Mouse (Mus musculus) MEL (cell line): ENCODE results near the gene Mmp2. TPM values are rescaled to one million over a fixed set of nuclear protein-coding genes. Genes with fewer than 3 reads are reported as not detected.

Source experiments
- DNase-seq: peaks from one replicate; pipeline ENCODE4 v3.0.0; 2011; ENCODE audit warnings: low read depth, low spot score
- H3K27ac ChIP-seq: 2 replicates; pipeline ENCODE4 v1.5.1; 2012; ENCODE audit warnings: low read depth, mild to moderate bottlenecking, control low read depth, low read length, moderate library complexity; ENCODE audit not compliant: control insufficient read depth
- H3K27me3 ChIP-seq, 2 experiments: fragments of 150-350 bp in 1 of 2; sonication (generic) in 1 of 2; 2 replicates each; pipeline ENCODE4 v1.6.1; 2012; ENCODE audit warnings: low read length in 2 of 2, mild to moderate bottlenecking in 2 of 2, improper control_type of control experiment in 1 of 2, moderate library complexity in 1 of 2; ENCODE audit not compliant: insufficient read depth in 2 of 2, control insufficient read depth in 1 of 2
- H3K36me3 ChIP-seq, 2 experiments: 2 replicates each; pipeline ENCODE4 v1.6.1; 2012 to 2014; ENCODE audit warnings: low read length in 2 of 2, improper control_type of control experiment in 1 of 2, inconsistent platforms in 1 of 2, mild to moderate bottlenecking in 1 of 2; ENCODE audit not compliant: insufficient read depth in 2 of 2, control insufficient read depth in 1 of 2
- H3K4me1 ChIP-seq, 2 experiments: fragments of 150-350 bp in 1 of 2; sonication (generic) in 1 of 2; 2 replicates each; pipeline ENCODE4 v1.6.1; 2012; ENCODE audit warnings: low read length in 2 of 2, improper control_type of control experiment in 1 of 2, mild to moderate bottlenecking in 1 of 2; ENCODE audit not compliant: insufficient read depth in 2 of 2, control insufficient read depth in 1 of 2
- H3K4me3 ChIP-seq, 2 experiments: fragments of 150-350 bp in 1 of 2; sonication (generic) in 1 of 2; 2 replicates each; pipeline ENCODE4 v1.5.1; 2012; ENCODE audit warnings: low read depth in 2 of 2, low read length in 2 of 2, mild to moderate bottlenecking in 2 of 2, moderate library complexity in 2 of 2, control low read depth in 1 of 2, improper control_type of control experiment in 1 of 2; ENCODE audit not compliant: control insufficient read depth in 1 of 2, insufficient read depth in 1 of 2
- H3K79me2 ChIP-seq: 2 replicates; pipeline ENCODE4 v1.6.1; 2012; ENCODE audit warnings: mild to moderate bottlenecking, low read length, moderate library complexity; ENCODE audit not compliant: control insufficient read depth, poor library complexity, insufficient read depth
- H3K9ac ChIP-seq: 2 replicates; pipeline ENCODE4 v1.6.1; 2012; ENCODE audit warnings: low read depth, mild to moderate bottlenecking, control low read depth, low read length, moderate library complexity; ENCODE audit not compliant: control insufficient read depth, poor library complexity, severe bottlenecking
- H3K9me3 ChIP-seq: fragments of 150-350 bp; sonication (generic); replicated peaks from 2 replicates; pipeline ENCODE4 v1.6.1; 2012; ENCODE audit warnings: mild to moderate bottlenecking, low read length, improper control_type of control experiment, moderate library complexity; ENCODE audit not compliant: insufficient read depth
- CHD1 ChIP-seq: IDR thresholded peaks from 2 replicates; pipeline ENCODE4 v1.6.1; 2012; ENCODE audit warnings: low read depth, mild to moderate bottlenecking, inconsistent platforms, low read length, improper control_type of control experiment
- E2F4 ChIP-seq: IDR thresholded peaks from 2 replicates; pipeline ENCODE4 v1.6.1; 2011; ENCODE audit warnings: low read depth, low read length, improper control_type of control experiment, borderline replicate concordance
- ELF1 ChIP-seq: IDR thresholded peaks from 2 replicates; pipeline ENCODE4 v1.6.1; 2014; ENCODE audit warnings: low read depth, mild to moderate bottlenecking, inconsistent platforms, low read length, improper control_type of control experiment, moderate library complexity
- EP300 ChIP-seq, 2 experiments: IDR thresholded peaks; 2 replicates each; pipeline ENCODE4 v1.6.1; 2011; ENCODE audit warnings: improper control_type of control experiment in 2 of 2, low read length in 2 of 2, low read depth in 1 of 2, mild to moderate bottlenecking in 1 of 2
- ETS1 ChIP-seq: IDR thresholded peaks from 2 replicates; pipeline ENCODE4 v1.6.1; 2012; ENCODE audit warnings: low read depth, mild to moderate bottlenecking, inconsistent platforms, low read length, improper control_type of control experiment, moderate library complexity
- GABPA ChIP-seq: IDR thresholded peaks from 2 replicates; pipeline ENCODE4 v1.6.1; 2012; ENCODE audit warnings: low read depth, mild to moderate bottlenecking, inconsistent platforms, low read length, improper control_type of control experiment, moderate library complexity
- GATA1 ChIP-seq: IDR thresholded peaks from 2 replicates; pipeline ENCODE4 v1.6.1; 2011; ENCODE audit warnings: low read depth, low read length, improper control_type of control experiment
- MAFK ChIP-seq: IDR thresholded peaks from 2 replicates; pipeline ENCODE4 v1.6.1; 2011; ENCODE audit warnings: low read depth, mild to moderate bottlenecking, low read length, improper control_type of control experiment, borderline replicate concordance
- MEF2A ChIP-seq: IDR thresholded peaks from 2 replicates; pipeline ENCODE4 v1.6.1; 2014; ENCODE audit warnings: low read depth, mild to moderate bottlenecking, inconsistent platforms, low read length, improper control_type of control experiment; ENCODE audit not compliant: poor library complexity, insufficient replicate concordance, severe bottlenecking; ENCODE audit errors: extremely low read depth
- MXI1 ChIP-seq: IDR thresholded peaks from 2 replicates; pipeline ENCODE4 v1.6.1; 2011; ENCODE audit warnings: mild to moderate bottlenecking, low read depth, low read length, improper control_type of control experiment
- NELFE ChIP-seq: IDR thresholded peaks from 2 replicates; pipeline ENCODE4 v1.6.1; 2011; ENCODE audit warnings: low read depth, low read length, improper control_type of control experiment
- NRF1 ChIP-seq: IDR thresholded peaks from 2 replicates; pipeline ENCODE4 v1.6.1; 2014; ENCODE audit warnings: low read depth, mild to moderate bottlenecking, inconsistent platforms, low read length, improper control_type of control experiment, moderate library complexity; ENCODE audit not compliant: poor library complexity, insufficient read depth, severe bottlenecking
- POLR2A ChIP-seq, 2 experiments: IDR thresholded peaks; 2 replicates each; pipeline ENCODE4 v1.6.1; 2011 to 2012; ENCODE audit warnings: low read length in 2 of 2, mild to moderate bottlenecking in 2 of 2, control low read depth in 1 of 2, improper control_type of control experiment in 1 of 2, low read depth in 1 of 2, moderate library complexity in 1 of 2; ENCODE audit not compliant: control insufficient read depth in 1 of 2, insufficient read depth in 1 of 2, poor library complexity in 1 of 2
- POLR2AphosphoS5 ChIP-seq: IDR thresholded peaks from 2 replicates; pipeline ENCODE4 v1.6.1; 2012; ENCODE audit warnings: low read depth, borderline replicate concordance, mild to moderate bottlenecking, inconsistent platforms, low read length, moderate library complexity, mixed read lengths
- SIN3A ChIP-seq: IDR thresholded peaks from 2 replicates; pipeline ENCODE4 v1.6.1; 2012; ENCODE audit warnings: low read length, improper control_type of control experiment, inconsistent platforms
- SMC3 ChIP-seq: IDR thresholded peaks from 2 replicates; pipeline ENCODE4 v1.6.1; 2011; ENCODE audit warnings: low read depth, low read length, improper control_type of control experiment
- TBP ChIP-seq: IDR thresholded peaks from 2 replicates; pipeline ENCODE4 v1.8.0; 2011; ENCODE audit warnings: low read depth, low read length, improper control_type of control experiment
- TCF12 ChIP-seq: IDR thresholded peaks from 2 replicates; pipeline ENCODE4 v1.6.1; 2014; ENCODE audit warnings: low read depth, mild to moderate bottlenecking, inconsistent platforms, low read length, improper control_type of control experiment, moderate library complexity
- UBTF ChIP-seq: IDR thresholded peaks from 2 replicates; pipeline ENCODE4 v1.6.1; 2012; ENCODE audit warnings: low read depth, mild to moderate bottlenecking, inconsistent platforms, low read length, improper control_type of control experiment, moderate library complexity, borderline replicate concordance; ENCODE audit not compliant: insufficient read depth
- USF2 ChIP-seq, 2 experiments: IDR thresholded peaks; 2 replicates each; pipeline ENCODE4 v1.6.1; 2011 to 2012; ENCODE audit warnings: improper control_type of control experiment in 2 of 2, low read length in 2 of 2, borderline replicate concordance in 1 of 2, inconsistent platforms in 1 of 2, low read depth in 1 of 2, mild to moderate bottlenecking in 1 of 2; ENCODE audit not compliant: insufficient read depth in 1 of 2
- ZKSCAN1 ChIP-seq: IDR thresholded peaks from 2 replicates; pipeline ENCODE4 v1.6.1; 2012; ENCODE audit warnings: low read depth, mild to moderate bottlenecking, inconsistent platforms, low read length, improper control_type of control experiment, moderate library complexity
- ZMIZ1 ChIP-seq: IDR thresholded peaks from 2 replicates; pipeline ENCODE4 v1.6.1; 2012; ENCODE audit warnings: low read depth, mild to moderate bottlenecking, inconsistent platforms, low read length, improper control_type of control experiment, moderate library complexity
- polyA plus RNA-seq, 2 experiments: library from polyadenylated mRNA; stranded (reverse) in 1 of 2; unstranded in 1 of 2; fragments of >175 nt in 1 of 2; fragments of >200 nt in 1 of 2; gene quantifications; 2 replicates each; pipeline versions ENCODE4 v1.2.1 to v1.2.4; 2012; ENCODE audit warnings: low replicate concordance in 2 of 2, low read depth in 1 of 2; ENCODE audit not compliant: insufficient read length in 2 of 2, insufficient read depth in 1 of 2, missing spikeins in 1 of 2
- total RNA-seq: library from RNA; depleted of rRNA; stranded (reverse); fragments of 300-350 nt; gene quantifications from 2 replicates; pipeline ENCODE4 v1.2.3, GENCODE M21; 2012

Gene Mmp2
- total and polyA plus RNA-seq, 3 experiments, result 0.25 TPM; not detected in 2

GRCm38 (mm10) chr8:92854673-92855072 lies 27.6 kb downstream of the Mmp2 start:
- H3K9me3 ChIP-seq, result no peaks in the 10 kb centered on the region

GRCm38 (mm10) chr8:92855171-92855894 lies 28.2 kb downstream of the Mmp2 start, which contains the start of gene Lpcat2:
Gene Lpcat2, plus strand, starts transcription at chr8:92855339.
- Histone ChIP-seq H3K9me3 (no peaks in the 10 kb centered on the region), H3K4me1 (peaks cover 13 to 22% of the 10 kb centered on the region in 2 experiments), H3K4me3 (peak within 1 kb of the TSS; percentile 83 to 92), H3K27ac (peak within 1 kb of the TSS; percentile 95), H3K79me2 (peaks cover 15% of the 10 kb centered on the region), H3K27me3 (no peaks in the 10 kb centered on the region), H3K9ac (peak within 1 kb of the TSS; percentile 88), H3K36me3 (peaks cover 0 to 17% of the 10 kb centered on the region in 2 experiments; a peak in 2 of 4 replicates)
- DNase-seq, result peak; percentile 86
- TF ChIP-seq MEF2A (no peak), E2F4 (no peak), GABPA (no peak), UBTF (no peak), CHD1 (no peak), ZKSCAN1 (no peak), ETS1 (no peak), POLR2A (IDR thresholded peaks at IDR 0.05; ENCODE audit: control insufficient read depth in 1 of 2, insufficient read depth in 1 of 2, low read depth in 1 of 2, low read length in 2 of 2, poor library complexity in 1 of 2) (peak in 1 of 2 experiments; percentile 67; a peak in 1 of 4 replicates), MXI1 (0 out of 2 replicates have a peak, but pooled peaks have one; percentile 1), TBP (no peak), NELFE (peak; percentile 43; the same call in 1 of the 2 replicates), ELF1 (no peak), TCF12 (0 out of 2 replicates have a peak, but pooled peaks have one; percentile 7), SIN3A (no peak), NRF1 (peak; percentile 78), GATA1 (no peak), MAFK (no peak), POLR2AphosphoS5 (no peak), EP300 (IDR thresholded peaks at IDR 0.05; ENCODE audit: low read depth in 1 of 2, low read length in 2 of 2) (no peak), USF2 (IDR thresholded peaks at IDR 0.05; ENCODE audit: borderline replicate concordance in 1 of 2, insufficient read depth in 1 of 2, low read depth in 1 of 2, low read length in 2 of 2) (no peak), SMC3 (no peak)

More at GRCm38 (mm10) chr8:92854673-92855072, 27.6 kb downstream of the Mmp2 start:
- no peaks in the 10 kb centered on the region for H3K27me3 ChIP-seq
- peak overlapping the region; percentile 31; the same call in 1 of the 2 replicates for H3K27ac ChIP-seq
- H3K9ac ChIP-seq, result 0 out of 2 replicates have a peak overlapping the region, but pooled peaks have one; percentile 9
- peaks cover 0 to 17% of the 10 kb centered on the region in 2 experiments; a peak in 2 of 4 replicates for H3K36me3 ChIP-seq
- H3K4me3 ChIP-seq, result peak overlapping the region; percentile 83 to 92
- peaks cover 14% of the 10 kb centered on the region for H3K79me2 ChIP-seq
- DNase-seq, result peak; percentile 48
- peaks cover 13 to 22% of the 10 kb centered on the region in 2 experiments for H3K4me1 ChIP-seq
- 0 out of 2 replicates have a peak, but pooled peaks have one; percentile 14 for TF ChIP-seq TBP
- no peak for TF ChIP-seq ZMIZ1
